In the genomic region with DNA sequence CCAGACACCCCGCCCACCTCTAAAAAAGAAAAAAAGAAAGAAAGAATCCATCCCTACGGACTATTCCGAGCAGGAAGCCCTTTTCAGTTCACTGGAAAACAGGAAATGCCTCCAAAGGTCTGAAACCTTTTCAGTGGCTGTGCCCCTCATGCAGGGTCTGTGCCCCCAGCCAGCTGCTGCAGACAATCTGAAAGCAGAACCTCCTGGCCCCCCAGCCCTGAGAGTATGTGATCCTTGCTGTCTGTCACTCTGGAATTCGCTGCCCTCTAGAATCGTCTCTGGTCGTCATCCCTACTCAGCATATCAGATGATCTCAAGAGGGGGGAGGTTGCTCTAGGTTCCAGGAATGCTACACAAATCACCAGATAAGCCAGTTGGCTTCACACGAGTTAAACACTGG, we compare ENCODE assay signal across 13 mouse cellular contexts.
DNase-seq lines count a peak whose midpoint lies in the region; ATAC-seq and TF ChIP-seq lines count a peak whose summit lies in the region.
"Had no signal": no experiment of that assay in that cellular context is flagged by ENCODE, and none has a peak within 500 bp of the region (broad histone marks: within the 10 kb centered on the region; RNA-seq: fewer than 3 reads in every experiment).

No protein-coding gene starts in this region.

- TF ChIP-seq POLR2A in kidney, adult 2 months (IDR thresholded peaks at IDR 0.05; ENCODE audit: low read depth, low read length) = no peak

- 29% methylated on average over 7 of the region's 7 CpGs for WGBS in kidney, adult 2 months
- WGBS in lung, embryonic 16.5 days = 24% methylated on average over 7 of the region's 7 CpGs

- peak; percentile 92 for DNase-seq in heart, adult 11 months
- DNase-seq in heart, adult 8-10 months (ENCODE audit: low spot score) = no peak
- peak; percentile 28 for DNase-seq in embryo, embryonic 11 days
- peak; percentile 61 for DNase-seq in kidney, adult 2 months
- no peak for DNase-seq in thymus, postnatal 14 days
- DNase-seq: cerebellum, postnatal 10 days; layer of hippocampus, adult 9-11 months; liver had no signal

- no peaks in the 10 kb centered on the region for H3K9me3 ChIP-seq in lung, embryonic 16.5 days (ENCODE audit: control insufficient read depth, low read length)
- H3K9me3 ChIP-seq: hindbrain, embryonic 15.5 days; midbrain, embryonic 12.5 days had no signal

- peak overlapping the region; percentile 32; the same call in 1 of the 2 replicates for H3K27ac ChIP-seq in kidney, adult 2 months (ENCODE audit: insufficient read depth, low read depth, low read length)
- H3K27ac ChIP-seq in lung, embryonic 16.5 days (ENCODE audit: low read length) = no peak overlapping the region
- H3K27ac ChIP-seq: hindbrain, embryonic 15.5 days; midbrain, embryonic 12.5 days had no signal

- no peaks in the 10 kb centered on the region for H3K36me3 ChIP-seq in kidney, adult 2 months (ENCODE audit: control insufficient read depth, insufficient read depth, low read length)
- no peaks in the 10 kb centered on the region for H3K36me3 ChIP-seq in lung, embryonic 16.5 days (ENCODE audit: control insufficient read depth, insufficient read depth, low read length)
- H3K36me3 ChIP-seq: hindbrain, embryonic 15.5 days; midbrain, embryonic 12.5 days had no signal

- TF ChIP-seq CTCF in kidney, adult 2 months (conservative IDR thresholded peaks at IDR 0.05; ENCODE audit: insufficient read depth, insufficient read length, low read depth, low read length) = no peak

- H3K4me3 ChIP-seq in kidney, adult 2 months (ENCODE audit: insufficient read depth, low read depth, low read length) = no peak overlapping the region
- H3K4me3 ChIP-seq in lung, embryonic 16.5 days (ENCODE audit: low read length) = no peak overlapping the region
- H3K4me3 ChIP-seq: hindbrain, embryonic 15.5 days; midbrain, embryonic 12.5 days had no signal

- no peaks in the 10 kb centered on the region for H3K27me3 ChIP-seq in kidney, adult 2 months (replicated peaks; ENCODE audit: control insufficient read depth, insufficient read depth, low read length)
- H3K27me3 ChIP-seq in lung, embryonic 16.5 days (ENCODE audit: control insufficient read depth, insufficient read depth, low read depth, low read length) = no peaks in the 10 kb centered on the region
- H3K27me3 ChIP-seq: hindbrain, embryonic 15.5 days; midbrain, embryonic 12.5 days had no signal

- no peak overlapping the region for H3K4me2 ChIP-seq in lung, embryonic 16.5 days (ENCODE audit: low read depth, low read length)
- H3K4me2 ChIP-seq: hindbrain, embryonic 15.5 days; midbrain, embryonic 12.5 days had no signal

- 0 out of 2 replicates have a peak, but pooled peaks have one; percentile 12 for ATAC-seq in lung, embryonic 16.5 days (ENCODE audit: low read depth)
- ATAC-seq in activated CD4-positive, CD25-positive, alpha-beta regulatory T cell, adult 4 months = no peak
- ATAC-seq in erythroblast, adult 5-6 weeks (replicated peaks; ENCODE audit: low FRiP score, poor library complexity, severe bottlenecking) = no peak

- no peak overlapping the region for H3K9ac ChIP-seq in lung, embryonic 16.5 days (ENCODE audit: low read length)
- H3K9ac ChIP-seq: hindbrain, embryonic 15.5 days; midbrain, embryonic 12.5 days had no signal

- no peaks in the 10 kb centered on the region for H3K4me1 ChIP-seq in kidney, adult 2 months (ENCODE audit: control insufficient read depth, insufficient read depth, low read length)
- H3K4me1 ChIP-seq in lung, embryonic 16.5 days (replicated peaks; ENCODE audit: control insufficient read depth, insufficient read depth, low read length) = no peaks in the 10 kb centered on the region
- H3K4me1 ChIP-seq: hindbrain, embryonic 15.5 days; midbrain, embryonic 12.5 days had no signal

Comparison
In these comparisons a context has a peak if more than half of its experiments do, and no peak if none do; other contexts are left out.
1. DNase-seq: peak in heart, adult 11 months (single experiment), embryo, embryonic 11 days (single experiment) and kidney, adult 2 months (single experiment); none in heart, adult 8-10 months (single experiment) and thymus, postnatal 14 days (single experiment).